Mouse (Mus musculus) cortical plate, adult 2 months (tissue): ENCODE data around the gene Cfap77.

Source experiments
- CTCF ChIP-seq: fragments of 200-500 bp; IDR thresholded peaks from 2 replicates; pipeline ENCODE4 v1.5.1; 2011; ENCODE audit warnings: mild to moderate bottlenecking, control low read depth, low read length; ENCODE audit not compliant: insufficient read depth; ENCODE audit errors: extremely low read depth
- POLR2A ChIP-seq: fragments of 200-500 bp; IDR thresholded peaks from 2 replicates; pipeline ENCODE4 v1.6.1; 2011; ENCODE audit warnings: mild to moderate bottlenecking, low read length, control low read depth; ENCODE audit not compliant: insufficient read depth; ENCODE audit errors: extremely low read depth

DNA sequence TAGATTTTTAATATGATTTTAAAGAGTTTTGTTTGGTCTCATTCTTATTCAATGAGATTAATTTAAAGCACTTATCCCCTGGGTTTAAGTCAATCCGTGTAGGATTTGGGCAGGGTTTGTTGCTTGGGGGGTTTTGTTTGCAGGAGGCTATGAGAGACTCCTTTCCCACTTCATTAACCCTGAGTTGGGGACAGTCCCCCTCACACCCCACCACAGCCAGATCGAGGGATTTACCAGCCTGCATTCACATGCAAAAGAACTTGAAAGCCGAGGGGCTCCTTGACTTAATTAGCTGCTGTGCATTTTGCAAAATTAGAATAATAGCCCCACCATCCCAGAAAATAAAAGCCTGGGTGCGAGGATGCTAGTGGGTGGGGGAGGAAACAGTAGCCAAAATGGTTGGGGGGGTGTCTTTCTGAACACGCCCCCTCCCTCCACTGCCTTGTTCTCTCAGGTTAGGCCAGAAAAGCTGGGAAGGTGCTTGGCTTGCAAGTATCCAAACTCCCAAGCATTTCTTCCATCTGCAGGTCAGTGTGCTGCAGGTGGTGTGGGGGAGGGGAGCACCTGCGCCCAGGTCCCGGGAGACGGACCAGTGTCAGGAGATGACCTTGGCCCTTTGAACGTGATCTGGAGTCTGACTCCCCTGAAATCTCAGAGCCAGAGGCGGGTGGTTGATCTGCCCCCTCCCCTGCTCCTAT lies 147.0 kb downstream of the Cfap77 start:
- no peak for TF ChIP-seq CTCF
- TF ChIP-seq POLR2A: no peak
